Mouse (Mus musculus) cerebellum, postnatal 25 days (tissue): ENCODE measurements around the gene Olfr1279.
"Not testable (repeated sequence)": the region's sequence is repeated elsewhere in the genome, so short reads cannot be mapped to it uniquely, and the experiment has no call there.

Experiments
- DNase-seq, 2 experiments: peaks; one replicate each; pipeline ENCODE4 v3.0.0; 2021; ENCODE audit warnings: mixed read lengths in 2 of 2

The Olfr1279 gene

GRCm38 (mm10) chr2:111300374-111300773 lies at the start of gene Olfr1279:
TSS of gene Olfr1279 (plus strand) at chr2:111300635.
- DNase-seq = no peak

- no peak for DNase-seq
Observed at GRCm38 (mm10) chr2:111254216-111254615, 46.2 kb upstream of the Olfr1279 start, which contains the start of gene Olfr1276. TSS of gene Olfr1276 (plus strand) at chr2:111254516.

- no peak for DNase-seq
Observed at GRCm38 (mm10) chr2:111274006-111274405, 26.4 kb upstream of the Olfr1279 start, which contains the start of gene Olfr1277. TSS of gene Olfr1277 (minus strand) at chr2:111274106.

GRCm38 (mm10) chr2:111289836-111290235 lies 10.6 kb upstream of the Olfr1279 start, which contains the start of gene Olfr1278:
TSS of gene Olfr1278 (plus strand) at chr2:111290136.
- DNase-seq = no peak

- no peak for DNase-seq
Observed at GRCm38 (mm10) chr2:111298541-111298940, 1.9 kb upstream of the Olfr1279 start.

GRCm38 (mm10) chr2:111313717-111314116 lies 13.3 kb downstream of the Olfr1279 start, which contains the start of gene Olfr1280:
TSS of gene Olfr1280 (plus strand) at chr2:111314017.
- DNase-seq = no peak

- no peak for DNase-seq
Observed at GRCm38 (mm10) chr2:111326220-111326619, 25.8 kb downstream of the Olfr1279 start, which contains the start of gene Olfr1281. TSS of gene Olfr1281 (plus strand) at chr2:111326520.

GRCm38 (mm10) chr2:111333721-111334120 lies 33.3 kb downstream of the Olfr1279 start:
- not testable (repeated sequence) for DNase-seq

- no peak for DNase-seq
Observed at GRCm38 (mm10) chr2:111335976-111336375, 35.5 kb downstream of the Olfr1279 start, which contains the start of gene Olfr1282. TSS of gene Olfr1282 (minus strand) at chr2:111336076.
